Mouse (Mus musculus): ENCODE results near the gene Ugt1a6a.
"Not testable (repeated sequence)": the region's sequence is repeated elsewhere in the genome, so short reads cannot be mapped to it uniquely, and the experiment has no call there.

Gene Ugt1a6a

DNA sequence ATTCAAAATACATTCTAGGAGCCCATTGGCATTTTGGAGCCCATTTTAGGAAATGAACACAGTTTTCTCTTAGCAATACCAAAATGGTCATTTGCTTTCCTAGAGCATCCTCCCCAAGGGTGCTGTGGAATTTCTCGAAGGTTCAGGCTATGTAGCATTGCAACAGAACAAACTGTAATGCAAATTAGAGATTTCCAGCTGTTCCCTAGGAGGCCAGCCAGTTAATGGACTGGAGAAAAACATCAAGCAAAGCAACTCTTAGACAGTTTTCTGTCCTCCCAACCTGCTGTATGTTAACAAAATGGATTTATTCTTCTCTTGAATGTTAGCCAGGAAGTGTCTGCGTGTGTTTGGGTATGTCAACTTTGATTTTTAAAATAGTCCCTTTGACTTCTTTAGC lies 2.0 kb downstream of the Ugt1a6a start:
- DNase-seq: peak in 1 of 2 experiments; percentile 17

DNA sequence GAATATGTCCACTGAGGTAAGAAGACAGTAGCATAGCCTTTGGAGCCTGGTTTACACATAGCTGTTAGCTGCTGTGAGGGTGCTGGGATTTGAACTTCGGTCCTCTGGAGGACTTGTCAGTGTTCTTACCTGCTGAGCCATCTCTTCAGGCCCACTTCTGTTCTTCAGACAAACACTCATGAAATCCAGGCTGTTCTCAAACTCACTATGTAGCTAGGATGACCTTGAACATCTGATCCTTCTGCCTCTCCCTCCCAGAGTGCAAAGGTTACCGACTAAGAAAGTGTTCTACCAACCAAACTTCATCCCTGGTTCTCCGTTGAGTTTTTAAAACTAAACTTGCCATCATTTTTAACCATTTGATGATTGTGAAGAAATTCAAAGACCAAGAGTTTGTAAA lies 2.7 kb downstream of the Ugt1a6a start:
- no peak for DNase-seq

DNA sequence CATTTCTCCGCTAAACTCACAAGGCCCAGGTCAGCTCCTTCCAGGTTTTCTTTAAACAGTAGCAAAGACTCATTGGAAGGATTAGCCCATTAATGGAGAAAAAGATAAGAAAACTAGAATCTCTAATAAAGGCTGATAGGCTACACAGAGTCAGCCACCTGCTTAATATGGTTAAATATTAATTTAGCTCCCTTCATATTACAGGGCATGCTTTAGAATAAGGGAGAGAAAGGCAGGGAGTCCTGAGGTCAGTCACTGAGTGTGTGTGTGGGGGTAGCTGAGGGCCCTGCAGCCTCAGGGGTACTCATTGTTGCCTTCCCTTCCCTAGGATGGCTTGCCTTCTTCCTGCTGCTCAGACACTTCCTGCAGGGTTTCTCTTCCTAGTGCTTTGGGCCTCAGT lies 3.5 kb downstream of the Ugt1a6a start:
- no peak for DNase-seq

DNA sequence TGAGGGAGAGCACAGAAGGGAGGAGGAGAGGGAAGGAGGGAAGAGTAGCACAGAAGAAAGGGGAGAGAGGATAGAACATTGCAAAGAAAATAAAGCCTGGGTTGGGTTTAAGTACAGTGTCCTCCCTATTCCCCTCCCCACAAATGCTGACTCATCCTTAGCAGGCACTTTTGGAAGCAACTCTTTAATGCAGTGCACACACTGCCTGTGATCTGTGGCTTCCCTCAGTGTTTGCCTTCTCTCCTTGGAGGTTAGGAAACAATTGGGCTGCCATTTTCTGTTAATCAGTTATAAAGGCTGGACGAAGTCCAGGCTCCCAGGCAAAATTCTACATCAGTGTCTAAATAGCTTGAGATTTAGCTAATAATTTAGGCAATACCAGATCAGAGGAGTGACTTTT lies 5.9 kb downstream of the Ugt1a6a start:
- peak; percentile 36 to 55 for DNase-seq

DNA sequence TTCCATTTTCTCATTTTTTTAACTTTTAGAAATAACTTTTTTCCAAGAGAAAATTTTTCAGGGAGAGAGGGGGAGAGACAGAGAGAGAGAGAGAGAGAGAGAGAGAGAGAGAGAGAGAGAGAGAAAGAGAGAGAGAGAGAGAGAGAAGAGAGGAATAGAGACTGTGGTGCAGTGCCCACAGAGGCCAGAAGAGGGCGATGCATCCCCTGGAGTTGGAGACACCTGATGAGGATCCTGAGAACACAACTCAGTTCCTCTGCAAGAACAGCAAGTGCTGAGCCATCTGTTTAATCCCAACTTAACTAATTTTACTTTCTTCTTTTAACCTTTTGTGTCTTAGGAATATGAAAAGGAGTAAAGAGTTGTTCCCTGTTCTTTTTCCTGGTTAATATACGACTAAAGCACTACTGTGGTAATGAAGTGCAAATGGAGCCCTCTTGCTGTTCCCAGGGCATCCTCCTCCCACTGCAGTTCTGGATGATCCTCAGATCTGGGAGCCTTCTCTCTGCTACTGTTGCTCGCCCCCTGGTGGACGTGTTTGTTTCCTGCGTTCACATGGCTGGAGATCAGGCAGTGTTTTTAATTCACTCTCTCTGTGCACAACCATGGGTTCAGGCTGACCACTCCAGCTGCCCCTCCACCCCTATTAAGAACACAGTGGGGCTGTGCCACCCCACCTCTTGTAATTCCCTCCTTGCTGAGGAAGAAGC lies 9.5 kb downstream of the Ugt1a6a start:
- peak; percentile 82 to 85 for DNase-seq

DNA sequence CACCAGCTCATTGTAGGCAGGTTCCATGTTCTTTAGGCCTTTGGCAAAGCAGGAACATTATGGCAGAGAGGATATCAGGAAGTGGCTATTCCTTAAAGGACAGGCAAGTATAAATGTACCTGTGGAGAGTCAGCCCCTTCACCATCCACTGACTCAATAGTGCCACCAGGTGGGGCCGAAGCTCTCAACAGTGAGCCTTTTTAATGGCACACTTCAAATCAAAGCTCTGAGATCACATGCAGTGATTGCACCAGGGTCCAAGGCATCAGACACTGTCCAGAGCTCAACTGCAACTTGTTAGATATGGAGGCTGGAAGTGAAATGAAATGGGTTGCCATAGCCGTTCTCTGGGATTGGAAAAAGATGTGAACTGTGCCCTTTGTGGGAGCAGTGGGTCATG lies 10.7 kb downstream of the Ugt1a6a start:
- peak; percentile 52 to 63 for DNase-seq

DNA sequence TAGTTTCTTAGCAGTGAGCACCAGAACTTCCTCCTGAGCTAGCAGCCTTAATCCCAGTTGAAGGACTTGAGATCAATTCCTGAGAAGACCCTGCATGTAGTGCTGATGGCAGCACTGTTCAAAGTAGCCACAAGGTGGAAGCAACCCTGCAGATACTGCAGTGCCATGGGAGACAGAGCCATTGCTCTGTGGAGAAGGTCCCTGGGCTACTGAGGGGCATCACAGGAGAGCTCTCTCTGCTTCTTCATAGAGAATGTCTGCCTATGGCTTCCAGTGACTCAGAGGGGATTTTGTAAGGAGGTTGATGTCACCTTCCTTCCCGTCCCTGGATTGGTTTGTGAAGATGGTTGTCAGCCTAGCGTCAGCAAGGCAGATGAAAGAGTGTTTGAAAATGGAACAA lies 15.5 kb downstream of the Ugt1a6a start:
- peak; percentile 37 to 55 for DNase-seq

DNA sequence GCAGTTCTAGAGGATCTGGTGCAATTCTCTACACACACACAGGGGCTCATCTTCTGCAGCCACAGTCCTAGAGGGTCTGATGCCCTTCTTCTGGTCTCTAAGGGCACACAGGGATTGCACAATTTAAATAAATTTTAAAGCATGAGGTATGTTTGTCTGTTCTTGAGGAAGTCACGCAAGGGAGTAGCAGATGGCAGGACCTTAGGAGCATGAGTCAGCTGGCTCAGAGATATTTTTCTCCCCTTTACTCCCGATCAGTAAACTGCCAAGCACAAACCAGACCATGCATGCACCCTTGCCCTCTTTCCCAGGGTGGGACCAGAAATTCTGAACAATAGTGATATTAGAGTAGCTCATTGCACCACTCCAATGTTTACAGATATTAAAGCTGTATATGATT lies 23.8 kb downstream of the Ugt1a6a start:
- no peak for DNase-seq

DNA sequence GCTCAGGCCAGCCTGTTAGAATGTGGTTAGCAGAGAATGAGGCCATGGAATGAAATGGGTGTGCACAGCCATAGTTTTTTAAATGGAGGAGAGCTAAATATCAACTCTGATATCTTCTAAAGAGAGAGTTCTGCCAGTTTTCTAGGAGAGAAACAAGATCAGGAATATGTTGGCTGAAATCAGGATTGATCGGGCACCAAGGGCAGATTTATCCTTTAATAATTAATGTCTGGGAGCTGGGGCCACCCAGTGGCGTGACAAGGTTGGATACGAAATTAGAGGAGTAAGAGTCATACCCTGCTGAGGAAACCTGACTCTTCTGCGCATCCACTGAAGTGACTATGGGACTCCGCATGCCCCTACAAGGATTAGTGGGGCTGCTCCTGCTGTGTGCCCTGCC lies 31.1 kb downstream of the Ugt1a6a start, which contains the start of gene Ugt1a5:
Gene Ugt1a5 (plus strand): TSS at position 302 of the 400 bp plus-strand sequence.
- no peak for DNase-seq

DNA sequence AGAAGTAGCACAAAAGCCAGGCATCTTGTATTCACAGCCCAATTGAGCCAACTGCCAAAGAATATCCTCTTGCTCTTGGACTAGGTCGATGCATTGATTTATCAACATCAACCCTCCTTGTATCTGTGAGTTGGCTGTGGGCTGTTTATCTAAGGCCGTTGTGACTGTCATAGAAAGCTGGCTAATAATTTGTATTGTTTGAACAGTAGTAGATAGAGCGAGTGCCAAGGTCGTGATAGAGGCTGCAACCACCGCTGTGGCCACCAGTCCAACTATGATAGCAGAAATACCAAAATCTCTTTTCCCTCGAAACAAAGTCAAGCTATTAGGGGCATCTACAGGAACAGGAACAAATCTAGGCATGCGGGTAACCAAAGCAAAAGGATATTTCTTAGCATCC lies 37.6 kb downstream of the Ugt1a6a start:
- DNase-seq: not testable (repeated sequence)

DNA sequence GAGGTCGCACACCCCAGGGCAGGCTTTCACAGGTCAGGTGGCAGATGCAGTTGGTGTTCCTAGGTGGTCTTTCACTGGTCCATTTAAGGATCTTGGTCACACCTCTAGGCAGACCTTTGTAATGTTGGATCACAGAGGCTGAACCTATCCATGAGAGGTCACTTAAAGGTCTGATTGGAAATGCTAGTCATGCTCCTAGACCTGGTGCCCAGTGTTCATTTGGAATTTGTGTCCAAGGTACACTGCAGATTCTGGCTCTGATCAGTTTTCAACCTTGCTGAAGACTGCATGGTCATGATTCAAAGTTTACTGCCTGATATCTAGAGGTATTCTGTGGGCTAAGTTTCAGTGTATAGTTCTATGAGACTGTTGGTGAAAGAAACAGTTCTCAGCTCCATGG lies 45.0 kb downstream of the Ugt1a6a start:
- no peak for DNase-seq

DNA sequence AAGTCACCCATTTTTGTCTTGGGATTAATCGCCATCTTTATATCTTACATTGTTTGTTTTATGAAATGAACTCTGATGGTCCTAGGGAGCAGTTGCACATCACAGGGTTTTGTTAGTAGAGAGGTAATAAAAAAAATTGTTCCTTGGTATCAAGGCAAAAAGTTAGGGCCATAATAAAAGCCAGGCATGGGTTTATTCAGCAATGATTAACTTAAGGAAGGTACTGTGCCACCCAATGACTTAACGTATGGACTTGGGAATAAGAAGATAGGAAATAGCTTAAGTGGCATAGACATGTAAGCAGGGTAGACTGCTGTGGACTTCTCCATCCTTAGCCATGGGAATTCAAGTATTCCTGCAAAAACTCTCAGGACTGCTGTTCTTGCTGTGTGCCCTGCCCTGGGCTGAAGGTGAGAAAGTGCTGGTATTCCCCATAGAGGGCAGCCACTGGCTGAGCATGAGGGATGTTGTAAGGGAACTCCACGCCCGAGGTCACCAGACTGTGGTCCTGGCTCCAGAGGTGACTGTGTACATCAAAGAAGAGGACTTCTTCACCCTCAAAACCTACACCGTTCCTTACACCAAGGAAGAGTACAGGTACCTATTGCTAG lies 51.8 kb downstream of the Ugt1a6a start:
- no peak for DNase-seq

DNA sequence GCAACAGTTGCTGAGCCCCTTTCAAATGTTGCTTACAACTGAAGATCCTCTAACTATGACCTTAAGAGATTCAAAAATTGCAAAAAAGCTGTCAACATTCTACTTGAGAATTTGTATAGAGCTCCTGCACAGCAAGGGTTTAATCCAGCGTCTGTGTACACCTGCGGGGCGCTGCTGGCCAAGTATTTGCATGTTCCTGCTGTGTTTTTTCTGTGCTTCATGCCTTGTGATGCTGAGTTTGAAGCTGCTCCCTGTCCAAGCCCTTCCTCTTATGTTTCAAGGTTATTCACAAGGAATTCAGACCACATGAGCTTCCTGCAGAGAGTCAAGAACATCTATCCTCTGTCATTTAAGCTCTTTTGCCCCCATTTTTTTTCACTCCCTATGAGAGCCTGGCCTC lies 57.5 kb downstream of the Ugt1a6a start:
- DNase-seq: no peak

DNA sequence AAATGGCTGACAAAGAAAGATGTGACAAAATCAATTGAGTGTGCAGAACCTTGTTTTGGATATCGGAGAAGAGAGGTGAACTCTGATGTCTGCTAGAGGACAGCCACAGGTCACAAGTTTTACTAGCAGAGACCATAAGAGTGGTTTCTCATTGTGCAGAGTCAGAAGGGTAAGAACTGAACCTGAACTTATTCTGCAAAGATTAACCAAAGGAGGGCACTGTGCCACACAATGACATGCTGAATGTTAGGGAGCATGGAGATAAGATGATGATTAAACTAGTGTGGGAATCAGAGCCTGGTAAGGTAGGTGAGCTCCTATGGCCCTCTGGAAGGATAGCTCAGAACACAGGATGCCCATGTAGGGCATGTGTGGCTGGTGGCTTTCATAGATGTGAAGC lies 61.1 kb downstream of the Ugt1a6a start:
- DNase-seq: peak in 1 of 2 experiments; percentile 47

DNA sequence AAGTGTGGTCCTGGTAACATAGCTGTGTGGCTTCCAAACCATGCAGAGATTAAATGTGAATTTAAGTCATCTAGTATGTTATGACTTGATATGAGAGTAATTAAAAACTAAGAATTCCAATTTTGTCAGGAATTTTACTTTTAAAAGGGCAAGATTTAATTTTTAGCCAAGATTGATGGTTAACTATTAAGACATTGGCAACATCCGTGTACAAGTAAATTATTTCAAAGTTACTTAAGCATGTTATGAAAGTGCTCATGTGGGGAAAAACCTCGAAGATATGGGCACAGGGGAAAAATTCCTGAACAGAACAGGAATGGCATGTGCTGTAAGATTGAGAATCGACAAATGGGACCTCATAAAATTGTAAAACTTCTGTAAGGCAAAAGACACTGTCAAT lies 62.8 kb downstream of the Ugt1a6a start:
- no peak for DNase-seq

DNA sequence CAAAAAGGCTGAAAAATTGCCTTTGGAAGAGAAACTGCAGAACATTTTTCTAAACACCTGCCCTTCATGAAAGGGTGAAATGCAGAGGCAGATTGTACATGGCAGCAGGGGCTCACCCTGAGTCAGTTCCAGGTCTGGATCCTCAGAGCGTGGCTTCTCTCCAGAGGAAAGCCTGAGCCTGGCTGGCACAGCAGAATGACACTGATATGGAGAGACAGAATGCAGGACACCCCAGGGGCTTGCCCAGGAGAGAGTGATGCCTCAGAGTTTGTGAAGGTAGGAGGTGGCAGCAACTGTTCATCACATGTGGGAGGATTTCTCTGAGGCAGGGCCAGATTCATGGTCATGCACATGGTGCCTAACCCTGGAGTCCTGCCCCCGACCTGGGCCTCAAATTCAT lies 65.4 kb downstream of the Ugt1a6a start:
- no peak for DNase-seq

DNA sequence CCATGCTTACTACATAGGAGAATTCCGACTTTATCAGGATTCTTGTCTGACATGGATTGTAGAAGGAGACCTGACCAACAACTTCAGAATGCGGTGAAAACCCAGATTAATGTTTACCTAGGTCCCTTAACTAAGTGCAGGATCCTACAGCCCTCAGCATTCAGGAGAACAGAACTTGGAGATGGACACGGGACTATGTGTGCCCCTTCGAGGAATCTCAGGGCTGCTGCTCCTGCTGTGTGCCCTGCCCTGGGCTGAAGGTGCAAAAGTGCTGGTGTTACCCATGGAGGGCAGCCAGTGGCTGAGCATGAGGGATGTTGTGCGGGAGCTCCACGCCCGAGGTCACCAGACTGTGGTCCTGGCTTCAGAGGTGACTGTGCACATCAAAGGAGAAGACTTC lies 65.8 kb downstream of the Ugt1a6a start, which contains the start of gene Ugt1a2:
Gene Ugt1a2 (plus strand): TSS at position 146 of the 400 bp plus-strand sequence.
- DNase-seq: peak in 1 of 2 experiments; percentile 33

DNA sequence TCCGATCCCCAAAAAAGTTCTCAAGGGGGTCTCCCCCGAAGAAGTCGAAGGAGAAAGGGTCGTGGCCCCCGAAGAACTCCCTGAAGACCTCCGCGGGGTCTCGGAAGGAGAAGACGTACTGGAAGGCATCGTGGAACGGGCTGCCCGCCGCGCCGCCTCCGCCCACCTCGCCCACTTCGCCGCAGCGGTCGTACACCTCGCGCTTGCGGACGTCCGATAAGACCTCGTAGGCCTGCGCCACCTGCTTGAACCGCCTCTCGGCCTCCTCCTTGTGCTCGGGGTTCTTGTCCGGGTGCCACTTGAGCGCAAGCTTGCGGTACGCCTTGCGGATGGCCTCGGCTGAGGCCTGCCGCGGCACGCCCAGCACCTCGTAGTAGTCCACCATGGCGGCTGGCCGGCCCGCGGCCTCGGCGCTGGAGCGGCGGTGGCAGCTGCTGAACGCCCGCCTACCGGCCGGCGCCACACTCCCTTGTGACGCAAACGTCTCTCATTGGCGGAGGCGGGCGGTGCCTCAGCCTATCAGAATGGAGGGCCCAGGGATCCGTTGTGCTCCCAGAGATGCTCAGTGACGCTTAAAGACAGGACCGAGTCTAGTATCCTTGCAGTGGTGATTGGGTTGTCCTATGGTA lies 70.8 kb downstream of the Ugt1a6a start, which contains the start of gene Dnajb3:
Gene Dnajb3 (minus strand): TSS at position 489 of the 629 bp plus-strand sequence.
- peak; percentile 82 to 89 for DNase-seq

DNA sequence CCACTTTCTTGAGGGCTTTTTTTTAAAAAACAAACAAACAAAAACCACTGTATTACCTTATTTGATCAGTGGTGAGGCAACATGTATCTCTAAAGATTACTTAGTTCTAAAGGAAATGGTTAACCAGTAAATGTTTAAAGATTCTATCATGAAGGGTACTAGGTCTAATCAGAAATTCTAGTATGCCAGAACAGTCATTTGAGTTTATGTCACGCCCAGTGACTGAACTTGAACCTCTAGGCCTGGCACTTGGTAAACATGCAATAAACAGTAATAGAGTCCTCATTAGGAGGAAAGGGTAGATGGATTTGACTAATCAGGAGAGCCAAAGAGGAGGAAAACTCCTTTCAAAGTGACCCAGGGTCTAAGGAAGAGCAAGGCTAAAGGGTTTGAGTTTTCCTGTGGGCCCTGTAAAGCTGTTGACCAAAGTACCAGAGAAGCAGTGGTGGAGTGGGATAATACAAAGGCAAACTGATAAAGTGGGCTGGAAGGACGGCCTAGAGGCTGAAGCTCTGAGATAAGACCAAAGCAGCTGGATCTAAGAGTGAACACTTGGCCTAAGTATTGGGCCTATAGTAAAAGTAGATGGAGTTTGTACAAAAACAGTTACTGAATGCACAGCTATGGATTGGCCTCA lies 72.4 kb downstream of the Ugt1a6a start:
- DNase-seq: no peak

DNA sequence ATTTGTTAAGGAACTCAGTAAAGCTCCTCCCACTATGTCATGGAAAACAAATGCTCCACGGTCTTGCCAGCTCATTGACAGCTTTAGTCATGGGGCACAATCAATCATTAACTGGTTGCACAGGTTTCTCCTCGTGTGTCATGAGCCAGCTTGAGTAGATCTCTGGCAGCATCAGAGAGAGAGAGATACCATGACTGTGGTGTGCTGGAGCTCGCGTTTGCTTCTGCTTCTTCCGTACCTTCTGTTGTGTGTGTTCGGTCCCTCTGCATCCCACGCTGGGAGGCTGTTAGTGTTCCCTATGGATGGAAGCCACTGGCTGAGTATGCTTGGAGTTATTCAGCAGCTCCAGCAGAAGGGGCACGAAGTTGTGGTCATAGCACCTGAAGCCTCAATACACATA lies 77.2 kb downstream of the Ugt1a6a start, which contains the start of gene Ugt1a1:
Gene Ugt1a1 (plus strand): TSS at position 148 of the 400 bp plus-strand sequence.
- DNase-seq: no peak

DNA sequence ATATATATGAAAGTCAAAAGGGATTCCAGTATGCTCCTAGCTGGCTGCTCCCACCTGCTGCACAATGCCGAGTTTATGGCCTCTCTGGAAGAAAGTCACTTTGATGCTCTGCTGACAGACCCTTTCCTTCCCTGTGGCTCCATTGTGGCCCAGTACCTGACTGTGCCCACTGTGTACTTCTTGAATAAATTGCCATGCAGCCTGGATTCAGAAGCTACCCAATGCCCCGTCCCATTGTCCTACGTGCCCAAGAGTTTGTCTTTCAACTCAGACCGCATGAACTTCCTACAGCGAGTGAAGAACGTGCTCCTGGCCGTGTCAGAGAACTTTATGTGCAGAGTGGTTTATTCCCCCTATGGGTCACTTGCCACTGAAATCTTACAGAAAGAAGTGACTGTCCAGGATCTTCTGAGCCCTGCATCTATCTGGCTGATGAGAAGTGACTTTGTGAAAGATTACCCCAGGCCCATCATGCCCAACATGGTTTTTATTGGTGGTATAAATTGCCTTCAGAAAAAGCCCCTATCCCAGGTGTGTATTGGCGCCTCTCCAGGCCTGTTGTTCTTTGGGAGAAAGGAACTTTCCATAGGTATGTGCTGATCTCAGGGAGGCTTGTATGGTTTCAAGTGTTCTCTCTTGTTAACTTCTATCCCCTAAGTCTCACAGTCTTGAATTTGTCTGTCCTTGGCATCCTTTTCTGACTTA lies 77.9 kb downstream of the Ugt1a6a start:
- no peak for DNase-seq

DNA sequence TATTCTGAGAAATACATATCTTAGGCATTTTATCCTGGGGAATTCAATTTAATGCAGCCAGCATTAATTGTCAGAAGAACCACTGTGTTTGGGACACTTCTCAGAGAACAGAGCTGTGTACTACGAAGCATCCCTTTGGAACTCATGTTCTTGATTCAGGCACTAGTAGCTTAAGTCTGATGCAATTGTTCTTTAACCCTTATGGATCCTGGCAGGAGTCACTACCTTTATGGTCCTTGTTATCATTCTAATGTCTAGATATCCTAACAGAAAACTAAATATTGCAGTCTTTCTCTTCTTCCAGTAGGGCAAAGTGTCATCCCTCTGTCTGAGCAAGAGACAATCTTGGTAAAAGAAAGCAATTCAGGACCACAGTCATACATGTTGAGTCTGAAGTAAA lies 78.5 kb downstream of the Ugt1a6a start:
- DNase-seq: no peak

Data from kidney, postnatal 4 days (tissue).